Mouse (Mus musculus) layer of hippocampus, postnatal 14 days (tissue): ENCODE results near the gene Sync. TPM values are rescaled to one million over a fixed set of nuclear protein-coding genes. Genes with fewer than 3 reads are reported as not detected.

Source experiments
- DNase-seq, 2 experiments: peaks; one replicate each; pipeline ENCODE4 v3.0.0; 2021 to 2022; ENCODE audit warnings: low spot score in 2 of 2, mixed read lengths in 1 of 2
- long read RNA-seq, 2 experiments: library from polyadenylated mRNA; stranded (forward); transcript quantifications; one replicate each; pipeline ENCODE4 v2.0.0; 2021
- total RNA-seq, 2 experiments: library from RNA; stranded (reverse); gene quantifications; 2 replicates each; pipeline ENCODE4 v1.2.3; 2021

Sync gene
- 1 to 10 TPM; 1.2 TPM for total RNA-seq
- long read RNA-seq, experiment 1: 0 reads
- long read RNA-seq, experiment 2, partial matches to known transcripts: 0 of 4 reads
- long read RNA-seq, experiment 2, other reads (novel, unspliced or antisense): 4 of 4 reads

- no peak for DNase-seq
Measured at GRCm38 (mm10) chr4:129287472-129287981, at the start of gene Sync. Sync (plus strand) TSS chr4:129287617.

DNA sequence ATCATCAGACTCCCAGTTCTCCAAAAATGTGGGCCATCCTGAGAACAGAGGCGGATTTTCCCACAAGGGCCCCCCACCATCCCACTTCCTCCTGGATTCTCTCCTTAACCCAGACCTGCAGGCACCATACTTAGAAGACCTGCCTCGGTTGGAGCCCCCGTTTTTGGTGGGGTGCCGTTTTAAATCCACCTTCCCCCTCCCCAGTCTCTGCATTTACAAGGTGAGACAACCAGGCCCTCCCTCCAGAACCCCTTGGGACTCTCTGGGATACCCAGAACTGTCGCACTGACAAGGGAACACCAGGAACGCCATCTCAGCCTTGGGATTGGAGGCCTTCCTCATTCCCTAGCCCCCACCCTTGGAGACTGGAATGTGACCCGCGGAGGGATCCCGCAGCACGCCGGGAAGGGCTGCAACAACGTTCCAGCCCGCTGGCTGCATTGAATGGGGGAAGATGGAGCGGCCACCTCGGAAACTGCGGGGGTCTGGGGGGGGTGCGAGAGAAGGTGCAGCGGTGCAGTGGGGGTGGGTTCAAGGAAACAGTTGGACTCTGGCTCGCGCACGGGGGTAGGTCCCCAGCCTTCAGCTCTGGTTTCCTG is 49.5 kb upstream of the Sync start:
- no peak for DNase-seq

DNA sequence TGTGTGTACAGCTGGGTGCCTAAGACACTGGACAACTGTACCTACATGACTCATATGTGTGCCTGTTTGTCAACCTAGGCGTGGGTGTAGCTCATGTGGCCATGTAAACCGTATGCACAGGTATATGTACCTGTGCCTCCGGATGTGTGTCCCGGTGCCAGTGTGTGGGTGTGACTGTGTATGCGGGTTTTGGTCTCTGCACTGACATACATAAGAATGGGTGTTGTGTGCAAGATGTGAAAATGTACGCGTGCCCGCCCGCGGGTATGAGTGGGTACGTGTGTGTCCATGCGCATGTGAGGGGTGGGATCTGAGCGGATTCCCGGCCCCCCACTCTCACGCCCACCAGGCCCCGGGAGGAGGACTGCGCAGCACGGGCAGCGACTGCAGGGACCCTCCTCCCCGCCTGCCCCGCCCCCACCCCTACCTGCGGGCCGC is 48.8 kb upstream of the Sync start:
- no peak for DNase-seq

GRCm38 (mm10) chr4:129239075-129239474 is 48.3 kb upstream of the Sync start:
- DNase-seq: peak; percentile 57 to 65

- DNase-seq: no peak
Measured at GRCm38 (mm10) chr4:129241898-129242297, 45.5 kb upstream of the Sync start.

- no peak for DNase-seq
Measured at GRCm38 (mm10) chr4:129242327-129242726, 45.1 kb upstream of the Sync start.

- DNase-seq: no peak
Measured at GRCm38 (mm10) chr4:129242761-129243160, 44.7 kb upstream of the Sync start.

GRCm38 (mm10) chr4:129244802-129245201 is 42.6 kb upstream of the Sync start:
- DNase-seq: no peak

GRCm38 (mm10) chr4:129246360-129247301 is 40.8 kb upstream of the Sync start:
- DNase-seq: no peak

DNA sequence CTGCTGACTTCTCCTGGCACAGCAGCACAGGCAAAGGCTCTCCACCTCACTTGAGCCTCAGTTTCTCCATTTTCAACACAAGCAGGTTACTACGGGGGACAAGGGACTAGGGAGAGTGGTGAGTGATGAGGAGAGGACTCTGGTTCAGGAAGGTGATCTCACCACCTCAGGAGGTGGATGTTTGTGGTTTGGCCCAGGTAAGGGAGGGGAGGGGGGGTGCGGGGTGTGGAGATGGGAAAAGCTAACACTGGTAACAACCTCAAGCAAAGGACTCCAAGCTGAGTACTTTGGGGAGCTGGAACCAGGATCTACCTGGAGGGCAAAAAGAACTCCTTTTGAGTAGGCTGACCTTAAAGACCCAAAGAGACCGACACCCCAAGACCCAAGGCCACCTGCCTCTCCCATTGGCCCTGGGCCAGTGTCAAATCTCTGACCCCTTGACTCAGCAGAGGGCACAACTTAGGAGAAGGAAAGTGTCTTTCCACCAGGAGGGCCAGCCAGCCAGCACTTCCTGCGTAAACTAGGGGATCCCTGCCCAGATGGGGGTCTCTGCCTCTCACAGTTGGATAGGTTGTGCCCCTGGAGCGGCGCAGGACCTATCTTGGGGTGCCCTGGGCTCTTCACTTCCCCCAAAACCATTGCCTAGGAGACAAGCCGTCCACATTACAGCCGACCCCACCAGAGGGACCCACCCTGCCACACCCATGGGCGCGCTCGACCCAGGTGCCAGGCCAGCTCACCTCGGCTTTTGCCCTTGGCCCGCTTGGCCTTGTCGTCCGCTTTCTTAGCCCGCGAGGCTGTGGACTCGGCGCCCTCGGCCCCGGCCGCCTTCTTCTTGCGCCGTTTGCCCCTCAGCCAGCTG is 39.8 kb upstream of the Sync start:
- DNase-seq: no peak

- DNase-seq: no peak
Measured at GRCm38 (mm10) chr4:129248243-129248767, 39.1 kb upstream of the Sync start.

- DNase-seq: no peak
Measured at GRCm38 (mm10) chr4:129249288-129249687, 38.1 kb upstream of the Sync start.

GRCm38 (mm10) chr4:129250759-129251481 is 36.5 kb upstream of the Sync start:
- DNase-seq: no peak

DNA sequence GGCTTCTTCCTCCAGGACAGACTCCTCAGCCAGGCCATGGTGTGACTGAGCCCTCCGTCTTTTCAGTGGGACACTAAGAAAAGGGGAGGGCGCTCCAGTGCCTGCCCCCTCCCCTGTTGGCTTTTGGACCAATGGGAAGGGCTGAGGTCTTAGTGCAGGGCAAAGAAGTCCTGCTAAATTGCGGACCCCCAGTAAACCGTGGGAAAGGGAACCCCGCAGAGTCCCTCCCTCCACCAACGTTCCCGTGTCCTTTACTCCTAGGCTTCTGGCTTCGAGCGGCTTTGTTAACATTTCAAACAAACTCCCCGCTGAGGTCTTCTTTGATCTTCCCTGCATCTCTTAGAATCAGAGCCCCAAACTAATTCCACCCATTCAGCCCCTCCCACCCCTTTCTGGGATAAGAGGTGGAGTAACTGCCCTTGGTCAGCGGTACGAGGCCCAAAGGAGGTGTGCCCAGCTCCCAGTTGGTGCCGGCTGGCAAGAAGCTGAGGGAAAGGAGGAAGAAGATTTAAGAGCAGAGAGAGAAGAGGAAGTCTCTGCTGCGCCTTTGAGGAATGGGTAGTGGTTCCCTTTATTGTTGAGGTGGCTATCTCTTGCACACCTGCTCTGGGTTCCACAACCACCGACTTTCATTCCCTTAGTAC is 35.8 kb upstream of the Sync start:
- DNase-seq: no peak

DNA sequence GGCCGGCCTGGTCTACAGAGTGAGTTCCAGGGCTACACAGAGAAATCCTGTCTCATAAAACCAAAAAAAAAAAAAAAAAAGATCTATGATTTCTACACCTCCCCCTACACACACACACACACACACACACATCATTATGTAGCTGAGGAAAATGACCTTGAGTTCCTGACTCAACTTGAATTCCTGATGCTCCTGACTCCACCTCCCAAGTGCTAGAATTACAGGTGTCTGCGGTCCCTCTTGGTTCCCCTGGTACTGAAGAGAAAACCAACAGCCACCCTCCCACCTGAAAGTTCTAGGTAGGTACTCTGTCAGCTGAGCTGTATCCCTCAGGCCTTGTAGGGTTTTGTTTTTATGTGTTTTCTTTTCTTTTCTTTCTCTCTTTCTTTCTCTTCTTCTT is 34.9 kb upstream of the Sync start:
- no peak for DNase-seq

DNA sequence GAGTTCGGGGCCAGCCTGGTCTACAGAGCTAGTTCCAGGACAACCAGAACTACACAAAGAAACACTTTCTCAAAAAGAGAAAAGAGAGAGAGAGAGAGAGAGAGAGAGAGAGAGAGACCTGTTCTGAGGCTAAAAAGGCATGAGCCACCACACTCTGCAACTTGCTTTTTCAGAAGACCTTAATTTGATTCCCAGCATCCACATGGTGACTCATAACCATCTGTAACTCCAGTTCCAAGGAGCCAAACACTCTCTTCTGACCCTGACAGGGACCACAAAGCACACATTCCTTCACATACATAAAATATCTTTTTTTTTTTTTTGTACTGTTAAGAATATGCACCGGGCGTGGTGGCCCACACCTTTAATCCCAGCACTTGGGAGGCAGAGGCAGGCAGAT is 32.8 kb upstream of the Sync start:
- DNase-seq: no peak

DNA sequence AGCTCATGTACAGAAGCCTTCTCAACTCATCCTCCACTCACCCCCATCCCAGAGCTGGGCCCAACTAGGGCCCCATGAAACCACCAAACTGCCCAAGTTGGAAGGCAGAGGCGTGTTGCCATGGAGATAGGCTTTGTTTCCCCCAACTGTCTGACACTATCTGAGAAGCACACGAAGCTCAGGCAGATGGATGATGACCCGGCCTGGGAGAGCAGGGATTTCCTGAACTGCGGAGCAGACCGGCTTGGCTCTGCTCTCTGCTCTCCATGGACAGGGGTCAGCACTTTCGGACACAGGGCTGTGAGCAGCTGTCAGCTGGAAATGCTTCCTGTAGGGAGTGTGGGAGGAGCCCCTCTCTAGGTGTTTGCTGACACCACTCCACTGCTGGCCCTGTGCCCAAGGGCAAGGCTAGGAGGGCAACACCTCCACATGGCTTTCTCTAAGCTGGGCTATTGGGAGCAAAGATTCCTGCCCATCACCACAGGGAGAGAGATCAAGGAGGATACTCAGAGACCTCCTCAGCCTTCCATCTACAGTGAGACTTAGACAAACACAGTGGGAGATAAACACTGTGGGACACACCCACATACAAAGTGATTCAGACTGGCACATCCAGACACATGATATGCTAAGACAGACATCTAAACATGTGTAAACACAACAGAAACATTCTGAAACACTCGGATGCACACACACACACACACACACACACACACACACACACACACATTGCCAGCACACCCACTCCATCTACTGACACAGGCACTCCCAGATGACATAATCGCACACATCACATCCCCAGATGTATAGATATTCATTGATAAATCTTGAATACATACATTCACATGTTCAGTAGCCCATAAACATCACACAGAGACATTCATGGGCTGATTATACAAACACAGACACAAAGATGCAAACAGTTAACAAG is 30.7 kb upstream of the Sync start:
- DNase-seq: no peak

- no peak for DNase-seq
Measured at GRCm38 (mm10) chr4:129259101-129259500, 28.3 kb upstream of the Sync start.

DNA sequence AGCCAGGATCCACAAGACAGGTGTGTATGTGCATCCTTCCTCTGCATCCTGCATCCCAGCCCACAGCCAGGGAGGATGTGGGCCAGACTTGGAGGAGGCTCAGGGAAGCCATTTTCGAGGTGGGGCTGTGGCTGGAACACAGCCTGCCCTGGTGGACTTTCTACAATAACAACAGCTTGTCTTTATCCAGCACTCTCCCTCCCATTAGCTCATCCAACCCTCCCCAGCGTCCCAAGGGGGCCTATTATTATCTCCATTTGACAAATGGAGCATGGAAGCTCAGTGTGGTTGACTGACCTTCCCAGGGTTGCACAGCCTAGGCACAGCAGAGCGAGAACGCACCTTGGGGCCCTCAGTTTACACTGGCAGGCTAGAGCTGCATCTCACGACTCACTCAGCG is 26.7 kb upstream of the Sync start:
- no peak for DNase-seq
